Mouse (Mus musculus): ENCODE results near the gene Glra1.

DNA sequence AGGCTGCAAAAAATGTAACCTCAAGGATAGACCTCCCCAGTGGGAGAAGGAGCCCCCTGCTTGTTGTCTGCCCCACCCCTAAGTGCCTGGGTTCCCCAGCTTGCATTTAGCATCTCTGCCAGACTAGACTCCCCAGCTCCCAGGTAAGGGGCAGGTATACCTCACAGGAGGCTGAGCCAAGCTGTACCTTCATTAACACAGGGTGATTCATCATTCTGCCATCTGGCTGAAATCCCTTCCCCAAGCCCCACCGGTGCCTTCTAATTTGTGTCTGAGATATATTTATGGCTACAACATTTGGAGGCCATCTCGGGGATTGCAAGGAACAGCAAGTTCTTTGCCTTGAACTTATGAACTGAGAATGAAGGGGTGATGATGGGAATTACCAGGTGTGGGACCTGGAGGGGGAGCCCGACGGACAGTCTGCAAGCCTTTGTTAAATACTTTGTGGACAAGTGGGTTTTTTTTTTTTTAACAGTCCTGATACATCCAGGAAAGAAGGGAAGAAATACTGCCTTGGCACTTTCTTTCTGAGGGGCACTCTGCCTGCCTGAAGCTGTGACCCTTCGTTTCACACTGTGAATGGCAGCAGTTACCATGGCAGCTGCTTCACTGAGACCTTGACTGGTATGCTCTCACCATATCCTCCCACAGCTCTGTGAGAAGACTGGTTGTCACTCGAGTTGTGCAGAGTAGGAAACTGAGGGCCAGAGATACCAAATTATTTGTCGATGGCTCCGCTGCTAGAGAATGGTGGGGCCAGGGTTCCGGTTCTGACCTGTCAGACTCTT, 41.5 kb downstream of the Glra1 start:
- no peak for TF ChIP-seq GATA1 (IDR thresholded peaks at IDR 0.05; ENCODE audit: borderline replicate concordance, low read length)
- TF ChIP-seq FLI1 (IDR thresholded peaks at IDR 0.05; ENCODE audit: low read length) = no peak

All from megakaryocyte, embryonic 14.5 days (primary cell).